Mouse (Mus musculus) heart, postnatal 0 days (tissue): ENCODE measurements around the gene Vps41.

Source experiments
- CTCF ChIP-seq: IDR thresholded peaks from 2 replicates; pipeline ENCODE4 v1.5.1; 2016; ENCODE audit warnings: antibody characterized with exemption, control low read depth, low read depth
- EP300 ChIP-seq: IDR thresholded peaks from 2 replicates; pipeline ENCODE4 v1.6.1; 2016; ENCODE audit warnings: antibody characterized with exemption, low read depth

DNA sequence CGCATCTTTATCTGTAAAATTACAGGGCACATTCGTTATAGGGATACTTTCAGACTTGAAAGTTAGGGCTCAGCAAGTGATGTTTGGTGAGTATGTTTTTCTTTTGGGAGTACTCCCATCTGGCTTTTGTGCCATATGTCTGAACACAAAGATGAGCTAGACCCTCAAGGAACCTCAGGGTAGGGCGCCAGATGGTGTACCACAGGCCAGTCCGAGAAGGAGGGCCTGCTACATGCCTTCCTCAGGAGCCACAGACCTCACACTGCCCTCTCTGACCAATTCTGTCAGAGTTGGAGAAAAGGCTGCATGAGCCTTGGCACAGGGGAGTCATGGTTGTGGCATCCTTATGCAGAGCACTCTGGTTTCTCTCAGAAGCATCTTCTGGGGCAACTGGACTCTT, 125.5 kb downstream of the Vps41 start:
- TF ChIP-seq CTCF (no peak), EP300 (no peak)
